Mouse (Mus musculus): ENCODE data around the gene Fam57a.
"Not testable (repeated sequence)": the region's sequence is repeated elsewhere in the genome, so short reads cannot be mapped to it uniquely, and the experiment has no call there.

Fam57a gene

DNA sequence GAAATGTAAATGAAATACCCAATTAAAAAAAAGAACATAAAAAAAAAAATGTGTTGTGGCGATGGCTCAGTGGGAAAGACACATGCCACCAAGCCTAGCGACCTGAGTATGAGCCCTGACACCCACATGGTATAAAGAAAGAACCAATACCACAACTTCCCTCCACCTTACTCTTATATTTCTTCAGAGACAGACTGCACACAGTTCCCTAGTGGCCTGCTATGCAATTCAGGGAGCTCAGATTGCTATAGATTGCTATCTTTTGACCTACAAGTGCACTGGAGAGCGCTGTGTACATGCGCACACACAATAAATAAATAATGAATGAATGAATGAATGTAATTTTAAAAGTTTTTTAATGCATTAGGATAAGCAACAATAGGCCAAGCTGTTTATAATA, 4.3 kb downstream of the Fam57a start:
- DNase-seq (ENCODE audit: low spot score) = no peak

DNA sequence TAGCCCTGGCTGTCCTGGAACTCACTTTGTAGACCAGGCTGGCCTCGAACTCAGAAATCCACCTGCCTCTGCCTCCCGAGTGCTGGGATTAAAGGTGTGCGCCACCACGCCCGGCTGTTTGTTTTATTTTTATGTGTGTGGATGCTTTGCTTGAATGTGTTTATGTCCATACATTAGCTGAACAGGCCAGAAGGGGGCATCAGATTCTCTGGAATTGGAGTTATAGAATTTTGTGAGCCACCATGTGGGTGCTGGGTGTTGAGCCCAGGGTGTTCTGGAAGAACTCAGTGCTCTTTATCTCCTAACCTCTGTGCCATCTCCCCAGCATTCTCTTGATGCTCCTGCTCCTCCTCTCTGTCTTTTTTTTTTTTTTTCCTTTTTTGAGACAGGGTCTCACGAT, 7.4 kb downstream of the Fam57a start:
- no peak for DNase-seq (ENCODE audit: low spot score)

DNA sequence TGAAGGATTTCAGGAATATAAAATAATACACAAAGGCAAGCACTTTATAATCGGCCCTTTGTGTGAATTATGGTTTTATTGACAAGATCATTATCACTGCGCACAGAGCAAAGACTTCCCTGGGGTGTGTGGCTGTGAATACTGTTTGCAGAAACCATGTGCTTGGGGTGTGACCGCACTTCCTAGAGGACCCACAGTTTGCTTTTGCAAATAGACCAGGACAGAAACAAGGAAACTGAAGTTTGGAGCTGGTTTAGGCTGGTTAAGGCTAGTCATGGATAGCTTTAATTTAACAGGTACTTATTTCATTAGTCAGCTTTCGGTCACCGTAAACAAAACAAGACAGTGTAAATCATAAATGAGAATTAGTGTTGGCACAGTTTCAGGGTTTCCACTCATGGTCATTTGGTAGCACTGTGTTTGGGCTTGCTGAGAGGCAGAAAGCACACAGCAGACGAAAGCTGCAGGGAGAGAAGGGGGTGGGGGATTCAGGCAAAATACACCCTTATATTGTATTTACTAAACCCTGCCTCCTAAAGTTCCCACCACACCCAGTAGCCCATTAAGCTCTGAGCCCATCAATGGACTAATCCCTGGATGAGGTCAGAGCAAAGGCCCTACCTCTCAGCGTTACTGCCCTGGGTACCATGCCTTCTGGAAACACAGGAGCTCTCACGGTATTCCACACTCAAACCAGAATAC, 17.0 kb downstream of the Fam57a start:
- DNase-seq (ENCODE audit: low spot score) = no peak

DNA sequence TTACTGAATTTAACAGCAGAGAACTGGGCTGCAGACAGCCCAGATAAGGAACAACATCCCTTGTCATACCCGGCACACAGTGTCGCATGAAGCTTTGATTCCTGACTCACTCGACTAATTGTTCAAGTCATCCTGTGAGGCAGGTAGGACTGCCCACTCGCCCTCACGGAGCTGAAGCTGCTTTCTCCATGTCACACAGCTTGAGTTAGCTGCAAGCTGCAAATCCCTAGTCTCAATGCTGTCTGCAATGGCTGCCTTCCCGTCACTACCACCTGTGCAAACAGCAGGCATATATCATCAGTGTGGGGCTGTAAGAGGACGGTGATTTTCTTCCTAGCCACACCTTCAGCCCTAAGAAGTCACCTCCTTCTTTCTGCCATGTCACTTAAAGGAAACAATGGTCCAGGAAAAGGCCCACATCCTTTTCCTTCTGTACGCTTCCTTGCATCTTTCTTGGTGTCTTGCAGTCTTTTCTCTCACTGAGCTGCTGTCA, 17.6 kb downstream of the Fam57a start:
- no peak for DNase-seq (ENCODE audit: low spot score)

DNA sequence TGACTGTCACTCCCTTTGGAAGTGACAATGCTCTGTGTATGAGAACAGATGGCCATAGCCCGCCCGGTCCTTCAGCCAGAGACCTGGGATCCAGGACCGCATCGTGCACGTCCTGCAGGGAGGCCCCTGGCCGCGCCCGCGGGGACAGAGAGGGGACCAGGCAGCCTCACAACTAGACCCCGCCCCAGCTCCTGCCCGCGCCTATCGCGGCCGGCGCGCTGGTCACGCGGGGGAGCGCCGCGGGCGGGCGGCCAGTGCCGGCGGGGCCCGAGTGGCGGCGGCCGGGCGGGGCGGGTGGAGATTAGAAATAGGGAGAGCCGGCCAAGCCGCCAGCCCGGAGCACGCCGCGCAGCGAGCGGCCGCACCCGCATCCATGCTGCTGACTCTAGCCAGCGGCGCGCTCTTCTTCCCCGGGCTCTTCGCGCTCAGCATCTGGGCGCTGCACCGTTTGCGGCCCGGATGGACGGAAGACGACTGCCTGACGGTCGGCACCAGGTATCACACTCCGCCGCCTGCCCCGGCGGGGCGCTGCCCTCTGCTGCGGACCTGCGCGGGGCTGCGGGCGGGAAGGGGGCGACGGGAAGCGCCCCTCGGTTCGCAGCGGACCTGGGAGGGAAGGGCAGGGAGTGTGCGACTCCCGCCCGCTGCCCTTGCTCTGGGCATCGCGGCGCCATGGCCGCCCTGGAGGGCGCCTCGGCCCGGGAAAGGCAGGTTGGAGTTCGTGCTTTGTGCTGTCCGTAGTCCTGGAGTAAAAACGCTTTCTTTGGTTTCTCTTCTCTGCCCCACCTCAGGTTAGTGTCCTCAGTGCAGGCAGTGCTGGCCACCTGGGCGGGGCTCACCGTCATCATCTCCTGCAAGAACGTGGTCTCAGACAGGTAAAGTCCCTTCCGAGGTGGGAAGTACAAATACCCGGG, 22.5 kb downstream of the Fam57a start:
- peak; percentile 46 for DNase-seq (ENCODE audit: low spot score)

DNA sequence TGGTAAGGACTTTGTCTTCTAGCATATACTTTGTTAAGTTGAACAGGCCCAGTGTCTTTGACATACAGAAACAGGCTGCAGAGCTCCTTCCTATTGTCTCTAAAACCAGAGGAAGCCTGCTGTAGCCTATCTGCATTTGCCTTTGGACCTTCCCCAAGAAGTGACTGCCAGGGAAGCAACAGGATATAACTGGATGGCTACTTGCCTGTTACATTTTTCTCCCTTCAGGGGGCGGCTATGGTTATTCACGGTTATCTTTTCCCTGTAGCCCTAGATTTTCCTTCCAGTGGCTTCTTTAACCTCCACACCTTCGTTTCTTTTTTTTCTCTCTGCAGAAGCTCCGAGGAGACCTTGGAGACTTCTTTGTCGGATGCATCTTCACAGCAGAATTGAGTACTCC, 27.3 kb downstream of the Fam57a start:
- no peak for DNase-seq (ENCODE audit: low spot score)

DNA sequence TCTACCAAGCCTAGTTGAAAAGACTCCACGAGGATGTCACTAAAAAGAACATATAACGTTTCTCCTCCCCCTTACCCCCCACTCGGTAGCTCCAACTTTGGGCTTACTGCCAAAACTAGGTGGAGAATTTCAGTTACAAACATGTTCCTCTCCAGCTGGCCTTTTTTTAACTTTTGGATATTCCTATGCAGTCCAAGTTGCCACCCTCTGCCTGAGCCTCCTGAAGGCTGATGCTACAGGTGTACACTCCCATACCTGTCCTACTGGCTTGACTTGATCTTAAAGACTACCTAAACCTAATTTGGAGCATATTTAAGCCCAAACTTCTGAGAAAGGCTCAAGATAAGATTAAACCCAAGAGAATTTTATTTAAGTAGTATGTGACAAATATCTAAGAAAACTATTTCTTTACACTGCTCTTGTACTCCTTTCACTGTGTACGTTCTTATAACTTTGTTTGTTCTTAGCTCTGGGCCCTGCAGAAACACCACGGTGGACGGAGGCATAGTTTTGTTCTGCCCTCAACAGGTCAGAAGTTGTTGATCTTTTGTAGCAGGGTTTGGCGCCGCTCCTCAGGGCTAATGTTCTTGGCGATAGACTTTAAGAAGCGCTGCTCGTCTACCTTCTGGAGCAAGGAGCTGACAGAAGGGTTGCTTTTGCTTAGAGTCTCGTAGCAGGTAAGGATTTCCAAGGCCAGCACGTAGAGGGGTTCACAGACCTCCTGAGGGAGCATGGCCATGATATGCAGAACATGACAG, 30.9 kb downstream of the Fam57a start:
- no peak for DNase-seq (ENCODE audit: low spot score)

DNA sequence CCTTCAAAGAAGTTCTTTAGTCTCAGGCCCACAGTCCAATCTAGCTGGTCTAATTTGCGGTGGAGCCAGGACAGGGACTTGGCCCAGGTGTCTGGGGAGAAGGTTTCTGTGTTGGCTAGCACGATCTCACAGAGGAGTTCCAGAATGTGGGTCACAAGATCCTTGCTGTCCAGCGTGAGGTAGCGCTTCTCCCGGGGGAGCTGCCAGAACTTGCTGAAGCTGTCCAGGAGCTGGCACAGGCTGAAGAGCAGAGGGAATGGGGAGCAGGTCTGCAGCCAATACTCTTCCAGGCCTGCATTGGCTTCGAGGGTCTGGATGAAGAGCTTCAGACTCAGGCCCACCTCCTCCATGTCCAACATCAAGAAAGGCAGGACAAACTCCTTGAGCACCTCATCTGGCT, 32.1 kb downstream of the Fam57a start:
- DNase-seq (ENCODE audit: low spot score) = not testable (repeated sequence)

DNA sequence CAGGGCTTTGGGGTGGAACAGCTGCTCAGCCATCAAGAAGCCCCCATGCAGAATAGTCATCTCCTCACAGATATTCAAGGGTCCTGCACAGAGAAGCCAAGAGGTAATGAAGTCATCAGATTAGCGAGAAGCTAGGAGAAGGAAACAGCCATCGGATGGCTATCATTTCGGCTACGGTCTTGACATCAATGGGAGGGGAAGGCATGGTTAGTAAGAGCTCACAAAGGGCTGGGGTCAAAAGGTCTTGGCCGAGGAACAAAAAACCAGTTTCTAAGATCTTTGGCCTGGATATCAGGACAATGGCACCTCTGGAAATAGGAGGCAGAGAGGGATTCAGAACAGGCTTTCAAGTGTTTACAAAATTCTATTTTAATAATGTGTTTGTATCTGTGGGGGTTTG, 34.4 kb downstream of the Fam57a start:
- no peak for DNase-seq (ENCODE audit: low spot score)

DNA sequence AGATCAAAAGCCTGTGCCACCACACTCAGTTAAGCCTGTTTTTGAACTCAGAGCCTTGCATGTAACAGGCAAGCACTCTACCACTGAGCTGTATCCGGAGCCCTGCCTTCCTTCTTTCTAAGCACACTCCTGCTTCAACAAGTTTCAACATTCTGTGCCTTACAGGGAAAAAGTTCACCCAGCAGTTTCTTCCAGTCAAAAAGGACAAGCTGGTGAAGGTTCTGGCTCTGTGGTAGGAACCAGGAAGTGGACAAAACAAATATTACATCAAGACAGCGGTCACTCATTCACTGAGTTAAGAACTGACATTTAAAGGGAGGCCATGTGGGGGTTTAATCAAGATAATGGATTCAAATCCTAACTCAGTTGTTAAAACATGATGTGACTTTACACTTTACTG, 35.5 kb downstream of the Fam57a start:
- DNase-seq (ENCODE audit: low spot score) = no peak

DNA sequence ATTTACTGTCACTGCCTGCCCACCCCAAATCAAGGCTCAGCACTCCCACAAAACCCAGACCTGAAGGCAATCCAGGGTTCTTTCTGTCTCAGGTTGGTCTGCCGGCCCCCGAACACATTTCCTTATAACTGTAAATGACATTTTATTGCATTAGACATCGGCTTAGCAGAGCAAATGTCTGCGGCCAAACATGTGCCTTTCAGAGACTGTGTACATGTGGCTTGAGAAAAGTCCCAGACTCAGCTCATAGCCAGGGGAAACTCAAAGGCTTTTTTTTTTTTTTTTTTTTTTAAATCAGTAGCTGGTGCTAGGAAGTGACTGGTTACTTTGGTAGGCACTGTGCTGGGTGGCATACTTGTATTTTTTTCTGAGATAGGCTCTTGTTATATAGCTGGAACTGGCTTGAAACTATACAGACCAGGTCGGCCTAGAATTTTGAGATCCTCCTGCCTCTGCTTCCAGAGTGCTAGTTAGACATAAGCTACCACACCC, 36.6 kb downstream of the Fam57a start:
- DNase-seq (ENCODE audit: low spot score) = no peak

DNA sequence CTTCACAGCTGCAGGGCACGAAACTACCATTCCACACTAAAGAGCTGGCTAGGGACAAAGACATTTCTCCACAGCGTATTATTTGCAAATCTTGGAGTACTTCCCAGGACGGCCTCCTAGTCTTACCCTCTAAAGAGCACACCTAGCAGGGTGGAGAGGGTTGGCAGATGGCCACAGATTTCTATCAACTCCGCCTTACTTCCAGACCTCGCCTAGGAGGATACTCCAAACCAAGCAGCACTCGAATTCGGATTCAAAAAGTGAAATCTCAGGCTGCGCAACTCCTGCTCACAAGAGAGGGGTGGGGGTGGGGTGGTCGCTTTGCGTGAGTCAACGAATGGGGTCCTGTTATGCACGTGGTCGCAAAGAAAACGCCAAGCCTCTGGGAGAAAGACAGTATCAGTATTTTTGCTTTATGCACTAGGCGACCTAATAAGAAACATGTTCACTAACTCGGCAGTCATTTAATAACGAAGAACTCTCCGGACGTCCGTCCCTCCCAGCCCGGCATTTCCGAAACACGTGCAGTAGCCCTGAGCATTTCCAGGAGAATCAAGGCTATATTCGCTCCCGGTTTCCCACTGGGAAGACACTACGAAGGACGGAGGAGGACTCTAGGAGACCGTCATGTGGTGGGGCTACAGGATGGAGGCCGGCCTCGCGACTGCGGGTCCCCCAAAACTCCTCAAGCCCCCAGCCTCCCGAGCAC, 37.4 kb downstream of the Fam57a start:
- DNase-seq (ENCODE audit: low spot score) = no peak

DNA sequence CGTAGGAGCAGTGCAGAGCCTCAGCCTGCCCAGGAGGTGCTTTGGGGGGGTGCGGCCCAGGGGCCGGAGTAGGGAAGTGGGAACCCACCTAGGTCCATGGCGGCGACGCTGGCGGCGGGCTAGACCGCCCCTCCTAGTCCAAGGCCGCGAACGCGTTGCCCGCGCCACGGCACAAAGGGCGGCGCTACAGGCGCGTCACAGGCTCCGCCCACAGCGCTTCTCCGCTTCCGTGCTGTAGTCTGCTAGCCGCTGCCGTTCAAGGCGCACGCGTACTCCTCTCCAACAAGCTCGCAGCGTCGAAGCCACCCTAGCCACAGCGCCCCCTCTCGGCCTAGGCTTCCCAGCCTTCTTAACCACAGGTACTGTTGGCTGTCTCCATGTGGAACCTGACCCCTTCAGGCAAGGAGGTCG, 37.9 kb downstream of the Fam57a start, which contains the start of the genes Dbil5 and Gemin4:
TSS of gene Dbil5 (plus strand) at position 219 of the 411 bp plus-strand sequence.
TSS of gene Gemin4 (minus strand) at position 275 of the 411 bp plus-strand sequence.
- DNase-seq (ENCODE audit: low spot score) = peak; percentile 91

DNA sequence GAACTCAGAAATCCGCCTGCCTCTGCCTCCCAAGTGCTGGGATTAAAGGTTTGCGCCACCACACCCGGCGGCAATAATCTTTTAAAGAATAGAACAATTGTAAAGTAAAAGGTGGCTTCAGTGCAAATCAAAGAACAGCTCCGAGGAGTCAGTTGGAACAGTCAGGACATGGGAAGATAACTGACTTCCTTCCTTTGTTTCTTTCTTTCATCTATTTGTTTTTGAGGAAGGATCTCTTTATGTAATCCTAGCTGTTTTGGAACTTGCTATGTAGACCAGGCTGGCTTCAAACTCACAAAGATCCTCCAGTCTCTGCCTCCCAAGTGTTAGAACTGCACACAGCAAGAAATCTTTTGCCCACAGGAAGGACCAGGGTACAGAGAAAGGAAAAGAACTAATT, 45.2 kb downstream of the Fam57a start:
- DNase-seq (ENCODE audit: low spot score) = no peak

DNA sequence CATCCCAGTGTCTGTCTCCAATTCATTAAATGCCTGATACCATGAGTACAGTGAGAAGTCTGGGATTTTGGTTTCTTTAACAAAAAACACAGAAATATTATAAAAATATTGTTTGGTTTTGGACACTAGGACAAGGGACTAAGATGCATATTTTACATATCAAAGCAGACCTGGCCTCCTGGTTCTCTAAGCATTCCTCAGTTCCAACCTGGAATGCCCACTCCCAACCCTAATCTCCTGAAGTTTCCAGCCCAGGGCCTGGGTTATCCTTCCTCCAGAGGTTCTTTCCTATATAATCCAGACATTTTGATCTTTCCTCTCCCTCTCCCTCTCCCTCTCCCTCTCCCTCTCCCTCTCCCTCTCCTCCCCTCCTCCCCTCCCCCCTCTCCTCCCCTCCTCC, 45.6 kb downstream of the Fam57a start:
- DNase-seq (ENCODE audit: low spot score) = no peak

DNA sequence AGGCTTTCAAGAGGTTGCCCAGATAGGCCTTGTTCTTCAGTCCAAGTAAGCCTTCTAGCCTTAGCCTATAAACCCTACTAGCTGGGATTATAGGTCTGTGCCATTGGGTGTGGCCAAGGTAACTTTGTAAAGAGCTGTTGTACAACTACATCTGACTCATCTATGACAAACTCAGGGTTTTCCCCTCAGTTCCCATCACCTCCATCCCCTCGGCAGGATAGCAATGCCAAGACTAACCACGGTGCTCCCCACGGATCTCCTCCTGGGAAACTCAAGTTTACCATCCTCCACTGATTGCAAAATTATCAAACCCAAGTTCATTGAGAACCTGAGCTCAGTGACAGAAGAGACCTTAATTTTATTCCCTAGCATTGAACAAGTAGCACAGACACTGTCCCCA, 56.7 kb downstream of the Fam57a start:
- no peak for DNase-seq (ENCODE audit: low spot score)

DNA sequence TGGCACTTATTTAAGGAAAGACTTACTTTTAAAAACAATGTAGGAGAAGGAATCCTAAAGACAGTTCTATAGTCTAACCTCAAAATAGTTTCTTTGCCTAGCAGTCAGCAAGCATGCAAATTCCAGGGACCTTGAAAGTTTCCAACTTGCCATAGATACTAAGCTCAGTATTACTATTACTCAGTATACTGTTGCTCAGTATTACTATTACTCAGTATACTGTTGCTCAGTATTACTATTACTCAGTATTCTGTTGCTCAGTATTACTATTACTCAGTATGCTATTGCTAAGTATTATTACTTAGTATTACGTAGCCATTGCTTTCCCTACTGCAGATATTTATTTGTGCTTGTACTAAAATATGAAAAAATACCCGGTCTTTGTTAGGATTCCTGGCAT, 60.3 kb downstream of the Fam57a start:
- DNase-seq (ENCODE audit: low spot score) = no peak

DNA sequence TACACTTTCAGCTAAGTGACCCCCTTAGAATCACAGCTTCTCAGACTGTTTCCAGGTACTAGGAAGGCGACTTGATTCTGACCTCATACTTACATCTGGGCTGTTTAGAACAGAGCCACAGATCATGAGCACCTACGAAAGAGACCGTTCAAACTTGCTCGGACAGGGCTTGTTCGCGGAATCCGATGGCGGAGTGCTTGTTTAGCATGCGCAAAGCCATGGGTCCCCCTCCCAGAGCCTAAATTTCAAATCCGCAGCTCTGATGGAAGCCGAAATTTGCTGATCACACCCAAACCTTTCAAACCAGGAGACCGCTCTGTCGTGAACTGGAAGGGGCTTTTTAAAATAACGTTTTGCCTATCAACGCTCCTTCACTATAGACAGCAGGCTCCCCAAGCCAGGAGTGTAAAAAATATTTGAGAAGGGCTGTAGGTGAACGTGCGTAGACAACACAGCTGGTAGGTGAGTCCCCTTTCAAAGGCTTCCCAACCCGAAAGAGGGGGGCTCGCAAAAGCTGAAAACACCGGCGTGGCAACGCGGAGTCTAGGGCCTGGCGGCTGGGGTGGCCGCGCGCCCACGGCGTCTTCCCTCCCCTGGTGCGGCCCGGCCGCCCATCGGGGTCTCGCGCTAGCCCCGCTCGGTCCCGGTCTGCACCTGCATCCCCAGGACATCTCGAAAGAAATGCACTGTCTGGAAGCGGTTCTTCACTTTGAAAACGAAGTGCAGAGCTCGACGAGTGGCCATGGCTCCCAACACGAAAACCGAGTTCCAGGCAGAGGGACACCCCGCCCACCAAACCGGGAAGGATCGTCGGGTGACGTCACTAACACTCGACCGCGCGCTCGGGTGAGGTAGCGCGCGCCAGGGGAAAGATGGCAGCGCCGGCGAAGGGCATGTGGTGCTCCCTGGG, 63.7 kb downstream of the Fam57a start, which contains the start of the genes Mrm3 and Glod4:
TSS of gene Mrm3 (plus strand) at position 815 of the 910 bp plus-strand sequence.
TSS of gene Glod4 (minus strand) at position 825 of the 910 bp plus-strand sequence.
- DNase-seq (ENCODE audit: low spot score) = peak; percentile 75

DNA sequence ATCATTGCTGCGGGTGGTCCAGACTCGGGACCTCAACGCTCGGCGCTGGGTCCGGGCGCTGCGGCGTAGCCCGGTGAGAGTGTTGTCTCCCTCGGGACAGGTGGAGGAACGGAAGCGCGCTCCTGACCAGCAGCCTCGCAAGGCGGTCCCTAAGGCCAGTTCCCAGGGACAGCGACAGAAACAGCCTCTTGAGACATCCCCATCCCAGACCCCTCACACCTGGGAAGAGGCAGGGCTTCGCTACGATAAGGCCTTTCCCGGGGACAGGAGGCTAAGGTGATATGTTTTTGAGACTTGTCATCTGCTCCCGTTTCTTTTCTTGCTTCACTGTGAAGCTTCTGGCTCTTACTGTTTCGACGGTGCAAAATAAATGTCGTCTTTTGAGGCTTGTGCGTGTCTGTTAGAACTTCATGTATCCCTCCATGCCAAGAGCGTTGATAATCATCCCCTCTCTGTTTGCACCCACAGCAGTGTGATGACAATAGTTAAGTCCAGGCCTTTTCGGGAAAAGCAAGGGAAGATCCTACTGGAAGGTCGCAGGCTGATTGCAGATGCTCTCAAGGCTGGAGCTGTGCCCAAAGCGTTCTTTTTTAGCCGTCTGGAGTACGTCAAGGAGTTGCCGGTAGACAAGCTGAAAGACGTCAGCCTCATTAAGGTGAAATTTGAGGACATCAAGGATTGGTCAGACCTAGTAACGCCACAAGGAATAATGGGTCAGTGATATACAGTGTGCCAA, 64.5 kb downstream of the Fam57a start:
- DNase-seq (ENCODE audit: low spot score) = no peak
